Mouse (Mus musculus): ENCODE measurements around the gene Coro6. TPM values are rescaled to one million over a fixed set of nuclear protein-coding genes. Genes with fewer than 3 reads are reported as not detected.
A peak's percentile ranks its signal among the peaks of the same experiment; 100 is the strongest.

Coro6 gene
- polyA plus RNA-seq, 1 experiment from 2014 or later, result 0.09 TPM

- H3K27me3 ChIP-seq (ENCODE audit: insufficient read depth, low read length), result peaks cover 9% of the 10 kb centered on the region; the same call in 1 of the 2 replicates
- no peak for ATAC-seq (replicated peaks; ENCODE audit: low FRiP score, low read depth)
- WGBS, result 3% methylated on average over 6 of the region's 6 CpGs
These were observed 355 bp upstream of the Coro6 start for GRCm38 (mm10) chr11:77461856-77462255.

DNA sequence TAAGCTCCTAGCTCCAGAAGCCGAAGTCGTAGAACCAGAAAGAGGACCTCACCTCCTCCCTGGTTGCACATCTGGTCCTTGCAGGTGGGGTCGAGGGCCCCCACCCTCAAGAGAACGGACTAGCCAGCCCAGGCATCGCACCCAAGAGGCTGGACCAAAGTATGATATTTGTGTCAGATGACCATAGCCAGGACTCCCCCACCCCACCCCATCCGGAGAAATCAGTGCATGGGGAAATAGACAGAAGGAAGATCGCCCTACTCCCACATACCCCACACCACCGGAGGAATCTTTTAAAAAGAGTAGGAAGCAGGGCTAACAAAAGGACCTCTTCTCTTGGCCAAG, 862 bp downstream of the Coro6 start:
- DNase-seq (ENCODE audit: low spot score), result no peak
- Histone ChIP-seq H3K9ac (ENCODE audit: low read depth, low read length) (0 out of 2 replicates have a peak overlapping the region, but pooled peaks have one; percentile 54), H3K9me3 (replicated peaks; ENCODE audit: low read length) (no peaks in the 10 kb centered on the region), H3K4me1 (replicated peaks; ENCODE audit: insufficient read depth, low read length) (peaks cover 14% of the 10 kb centered on the region), H3K36me3 (ENCODE audit: insufficient read depth, low read length) (no peaks in the 10 kb centered on the region), H3K4me3 (replicated peaks; ENCODE audit: low read depth, low read length) (no peak overlapping the region; the same call in 1 of the 2 replicates), H3K4me2 (ENCODE audit: low read length) (peak overlapping the region; percentile 98), H3K27me3 (ENCODE audit: insufficient read depth, low read length) (peaks cover 10% of the 10 kb centered on the region; the same call in 1 of the 2 replicates), H3K27ac (no peak overlapping the region)
- no peak for TF ChIP-seq CTCF (IDR thresholded peaks at IDR 0.05; ENCODE audit: low read depth)
- no peak for ATAC-seq (replicated peaks; ENCODE audit: low FRiP score, low read depth)
- WGBS, result 37% methylated on average over 8 of the region's 8 CpGs

More at GRCm38 (mm10) chr11:77461856-77462255, 355 bp upstream of the Coro6 start:
- peak overlapping the region; percentile 98 for H3K4me2 ChIP-seq (ENCODE audit: low read length)
- no peak overlapping the region for H3K27ac ChIP-seq
- H3K36me3 ChIP-seq (ENCODE audit: insufficient read depth, low read length), result no peaks in the 10 kb centered on the region
- DNase-seq (ENCODE audit: low spot score), result no peak
- TF ChIP-seq CTCF (IDR thresholded peaks at IDR 0.05; ENCODE audit: low read depth), result no peak
- no peaks in the 10 kb centered on the region for H3K9me3 ChIP-seq (replicated peaks; ENCODE audit: low read length)
- peak overlapping the region; percentile 53 for H3K4me3 ChIP-seq (replicated peaks; ENCODE audit: low read depth, low read length)
- H3K4me1 ChIP-seq (replicated peaks; ENCODE audit: insufficient read depth, low read length), result peaks cover 13% of the 10 kb centered on the region; the same call in 1 of the 2 replicates
- no peak overlapping the region for H3K9ac ChIP-seq (ENCODE audit: low read depth, low read length)

GRCm38 (mm10) chr11:77463786-77464185, 1.6 kb downstream of the Coro6 start:
- Histone ChIP-seq H3K27me3 (ENCODE audit: insufficient read depth, low read length) (peaks cover 12% of the 10 kb centered on the region; the same call in 1 of the 2 replicates), H3K4me2 (ENCODE audit: low read length) (no peak overlapping the region), H3K27ac (no peak overlapping the region), H3K36me3 (ENCODE audit: insufficient read depth, low read length) (no peaks in the 10 kb centered on the region), H3K4me3 (replicated peaks; ENCODE audit: low read depth, low read length) (no peak overlapping the region), H3K4me1 (replicated peaks; ENCODE audit: insufficient read depth, low read length) (peaks cover 14% of the 10 kb centered on the region), H3K9ac (ENCODE audit: low read depth, low read length) (no peak overlapping the region), H3K9me3 (replicated peaks; ENCODE audit: low read length) (no peaks in the 10 kb centered on the region)
- WGBS, result 76% methylated on average over 10 of the region's 10 CpGs
- DNase-seq (ENCODE audit: low spot score), result no peak
- no peak for ATAC-seq (replicated peaks; ENCODE audit: low FRiP score, low read depth)
- TF ChIP-seq CTCF (IDR thresholded peaks at IDR 0.05; ENCODE audit: low read depth), result no peak

GRCm38 (mm10) chr11:77464684-77465083, 2.5 kb downstream of the Coro6 start:
- WGBS, result 31% methylated on average over 4 of the region's 4 CpGs
- H3K4me2 ChIP-seq (ENCODE audit: low read length), result no peak overlapping the region
- DNase-seq (ENCODE audit: low spot score), result no peak
- no peak for TF ChIP-seq CTCF (IDR thresholded peaks at IDR 0.05; ENCODE audit: low read depth)
- peaks cover 12% of the 10 kb centered on the region; the same call in 1 of the 2 replicates for H3K27me3 ChIP-seq (ENCODE audit: insufficient read depth, low read length)
- H3K9ac ChIP-seq (ENCODE audit: low read depth, low read length), result no peak overlapping the region
- no peak for ATAC-seq (replicated peaks; ENCODE audit: low FRiP score, low read depth)
- no peaks in the 10 kb centered on the region for H3K36me3 ChIP-seq (ENCODE audit: insufficient read depth, low read length)
- no peaks in the 10 kb centered on the region for H3K9me3 ChIP-seq (replicated peaks; ENCODE audit: low read length)
- no peak overlapping the region for H3K27ac ChIP-seq
- peaks cover 14% of the 10 kb centered on the region for H3K4me1 ChIP-seq (replicated peaks; ENCODE audit: insufficient read depth, low read length)
- no peak overlapping the region for H3K4me3 ChIP-seq (replicated peaks; ENCODE audit: low read depth, low read length)

DNA sequence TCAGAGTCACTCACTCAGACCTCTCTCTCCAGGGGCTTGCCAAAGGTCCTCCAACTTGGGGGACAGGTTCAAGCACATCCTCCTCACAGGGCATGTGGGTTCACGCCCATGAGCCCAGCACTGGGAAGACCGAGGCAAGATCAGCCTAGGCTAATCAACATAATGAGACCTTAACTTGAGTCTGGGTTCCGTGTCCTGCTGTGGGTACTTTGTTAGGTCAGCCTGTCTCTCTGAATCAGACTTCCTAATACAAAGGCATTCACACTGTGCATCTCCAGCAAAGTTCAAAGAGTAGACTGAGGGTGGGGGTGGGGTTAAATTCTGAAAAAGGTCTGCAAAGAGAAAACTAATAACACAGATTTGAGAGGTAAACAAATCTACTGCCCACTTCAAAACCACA, 2.9 kb downstream of the Coro6 start:
- Histone ChIP-seq H3K4me2 (ENCODE audit: low read length) (no peak overlapping the region), H3K4me1 (replicated peaks; ENCODE audit: insufficient read depth, low read length) (peaks cover 14% of the 10 kb centered on the region), H3K4me3 (replicated peaks; ENCODE audit: low read depth, low read length) (no peak overlapping the region), H3K9ac (ENCODE audit: low read depth, low read length) (no peak overlapping the region), H3K36me3 (ENCODE audit: insufficient read depth, low read length) (no peaks in the 10 kb centered on the region), H3K27ac (no peak overlapping the region), H3K9me3 (replicated peaks; ENCODE audit: low read length) (no peaks in the 10 kb centered on the region), H3K27me3 (ENCODE audit: insufficient read depth, low read length) (peaks cover 12% of the 10 kb centered on the region; the same call in 1 of the 2 replicates)
- TF ChIP-seq CTCF (IDR thresholded peaks at IDR 0.05; ENCODE audit: low read depth), result no peak
- DNase-seq (ENCODE audit: low spot score) (no peak), ATAC-seq (replicated peaks; ENCODE audit: low FRiP score, low read depth) (no peak)
- 68% methylated on average over 3 of the region's 3 CpGs for WGBS

DNA sequence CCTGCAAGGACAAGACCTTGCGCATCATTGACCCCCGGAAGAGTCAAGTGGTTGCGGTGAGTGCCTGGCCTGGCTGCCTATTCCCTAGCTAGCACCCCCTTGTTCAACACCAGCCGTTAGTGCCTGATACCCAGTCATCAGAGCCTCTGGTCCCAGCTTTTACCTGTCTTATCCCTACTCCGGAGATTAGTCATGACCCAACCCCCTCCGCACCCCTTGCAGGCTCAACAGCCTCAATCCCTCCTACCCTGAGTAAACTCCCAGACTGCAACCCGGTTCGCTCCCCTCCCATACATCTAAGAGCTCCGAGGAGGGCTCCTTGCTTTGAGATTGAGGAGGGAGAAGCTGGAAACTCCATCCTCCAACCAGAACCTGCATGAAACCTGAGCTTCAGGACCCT, 4.3 kb downstream of the Coro6 start:
- H3K27ac ChIP-seq, result no peak overlapping the region
- no peak overlapping the region; the same call in 1 of the 2 replicates for H3K4me2 ChIP-seq (ENCODE audit: low read length)
- no peak overlapping the region for H3K4me3 ChIP-seq (replicated peaks; ENCODE audit: low read depth, low read length)
- DNase-seq (ENCODE audit: low spot score) (no peak), ATAC-seq (replicated peaks; ENCODE audit: low FRiP score, low read depth) (no peak)
- 34% methylated on average over 9 of the region's 9 CpGs for WGBS
- no peak overlapping the region for H3K9ac ChIP-seq (ENCODE audit: low read depth, low read length)
- H3K9me3 ChIP-seq (replicated peaks; ENCODE audit: low read length), result no peaks in the 10 kb centered on the region
- no peaks in the 10 kb centered on the region for H3K36me3 ChIP-seq (ENCODE audit: insufficient read depth, low read length)
- peaks cover 14% of the 10 kb centered on the region for H3K4me1 ChIP-seq (replicated peaks; ENCODE audit: insufficient read depth, low read length)
- H3K27me3 ChIP-seq (ENCODE audit: insufficient read depth, low read length), result peaks cover 12% of the 10 kb centered on the region; the same call in 1 of the 2 replicates
- no peak for TF ChIP-seq CTCF (IDR thresholded peaks at IDR 0.05; ENCODE audit: low read depth)

DNA sequence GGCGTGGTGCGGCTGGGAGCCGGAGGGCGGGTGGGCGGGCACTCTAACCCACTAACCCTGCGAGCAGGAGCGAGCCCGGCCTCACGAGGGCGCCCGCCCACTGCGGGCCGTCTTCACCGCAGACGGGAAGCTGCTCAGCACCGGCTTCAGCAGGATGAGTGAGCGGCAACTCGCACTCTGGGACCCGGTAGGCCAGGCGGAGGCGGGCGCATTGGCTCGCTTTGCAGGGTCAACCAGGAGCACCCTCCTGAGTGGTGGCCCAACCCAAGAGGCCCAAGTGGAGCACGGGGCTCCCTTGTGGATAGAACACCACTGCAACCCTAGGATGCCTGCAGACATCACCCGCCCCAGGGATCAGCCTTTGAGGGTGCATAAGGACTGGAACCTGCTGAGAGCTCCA, 4.9 kb downstream of the Coro6 start:
- WGBS, result 5% methylated on average over 25 of the region's 25 CpGs
- Histone ChIP-seq H3K27me3 (ENCODE audit: insufficient read depth, low read length) (peaks cover 12% of the 10 kb centered on the region; the same call in 1 of the 2 replicates), H3K4me2 (ENCODE audit: low read length) (no peak overlapping the region; the same call in 1 of the 2 replicates), H3K9me3 (replicated peaks; ENCODE audit: low read length) (no peaks in the 10 kb centered on the region), H3K9ac (ENCODE audit: low read depth, low read length) (no peak overlapping the region), H3K4me3 (replicated peaks; ENCODE audit: low read depth, low read length) (no peak overlapping the region), H3K4me1 (replicated peaks; ENCODE audit: insufficient read depth, low read length) (peaks cover 10% of the 10 kb centered on the region; the same call in 1 of the 2 replicates), H3K36me3 (ENCODE audit: insufficient read depth, low read length) (no peaks in the 10 kb centered on the region), H3K27ac (no peak overlapping the region)
- DNase-seq (ENCODE audit: low spot score) (no peak), ATAC-seq (replicated peaks; ENCODE audit: low FRiP score, low read depth) (peak; percentile 57)
- peak; percentile 63 for TF ChIP-seq CTCF (IDR thresholded peaks at IDR 0.05; ENCODE audit: low read depth)
